Mouse (Mus musculus) left cerebral cortex, adult 2 months (tissue): ENCODE measurements around the gene Atg2b. TPM values are rescaled to one million over a fixed set of nuclear protein-coding genes. Genes with fewer than 3 reads are reported as not detected.

ENCODE experiments used
- DNase-seq, 2 experiments: peaks; one replicate each; pipeline ENCODE4 v3.0.0; 2021 to 2022; ENCODE audit warnings: low spot score in 2 of 2, mixed read lengths in 1 of 2; ENCODE audit errors: extremely low spot score in 1 of 2
- H3K27ac ChIP-seq: fragments of 200-600 bp; 2 replicates; pipeline ENCODE4 v1.8.1; 2022
- H3K4me3 ChIP-seq: fragments of 200-600 bp; 2 replicates; pipeline ENCODE4 v1.8.1; 2022
- CTCF ChIP-seq: fragments of 200-600 bp; IDR thresholded peaks from 2 replicates; pipeline ENCODE4 v1.8.1; 2022; ENCODE audit warnings: antibody characterized with exemption, mild to moderate bottlenecking, moderate library complexity
- intact Hi-C: fragments of 180-260 bp; cut with DNase I; formaldehyde crosslinking; loops from one replicate; pipeline ENCODE4 v1.15.1; 2025
- total RNA-seq, 2 experiments: library from RNA; stranded (reverse); gene quantifications; 2 replicates each; pipeline ENCODE4 v1.2.3; 2021

Atg2b gene
- total RNA-seq, 2 experiments from 2014 or later, result 50.1 to 50.3 TPM

DNA sequence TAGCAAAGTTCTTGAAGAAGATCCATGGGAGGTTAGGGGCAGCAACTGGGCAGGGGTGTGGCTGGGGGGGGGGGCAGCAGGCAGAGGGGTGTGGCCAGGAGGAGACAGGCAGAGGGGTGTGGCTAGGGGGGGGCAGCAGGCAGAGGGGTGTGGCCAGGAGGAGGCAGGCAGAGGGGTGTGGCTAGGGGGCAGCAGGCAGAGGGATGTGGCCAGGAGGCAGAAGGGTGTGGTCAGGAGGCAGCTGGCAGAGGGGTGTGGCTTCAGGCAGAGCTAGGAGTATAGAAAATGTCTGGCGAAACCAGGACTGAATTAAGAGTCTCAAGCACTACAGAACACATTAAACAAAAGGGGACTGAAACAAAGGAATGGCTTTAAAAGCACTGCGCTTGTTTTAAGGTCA, 101.5 kb downstream of the Atg2b start:
- no peak overlapping the region for H3K4me3 ChIP-seq
- no peak for TF ChIP-seq CTCF
- no peak for DNase-seq
- intact Hi-C loops, result loop anchor here (10.0 kb wide), 1 partner anchor 529 kb away; no protein-coding TSS in a partner anchor
- H3K27ac ChIP-seq, result no peak overlapping the region

DNA sequence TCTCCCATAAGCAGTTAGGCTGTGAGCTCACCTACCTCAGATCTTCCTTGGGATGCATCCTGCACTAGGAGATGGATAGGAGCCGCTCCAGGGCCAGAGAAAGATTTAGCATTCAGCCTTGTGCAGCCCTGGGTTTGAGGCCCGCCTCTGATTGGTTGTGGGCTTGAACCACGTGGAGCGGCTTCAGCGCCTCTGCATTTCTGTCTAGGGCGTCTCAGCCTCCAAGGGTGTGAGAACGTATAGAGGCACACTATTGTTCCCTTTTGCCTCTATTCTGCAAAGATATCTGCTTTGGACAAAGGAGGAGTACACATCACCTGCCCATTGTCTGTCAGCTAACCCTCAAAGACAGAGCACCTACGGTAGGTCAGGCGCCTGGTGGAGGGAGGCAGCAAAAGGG, 102.5 kb downstream of the Atg2b start:
- Histone ChIP-seq H3K4me3 (no peak overlapping the region), H3K27ac (no peak overlapping the region)
- DNase-seq, result no peak
- intact Hi-C loops, result loop anchor here (10.0 kb wide), 1 partner anchor 528 kb away; no protein-coding TSS in a partner anchor
- TF ChIP-seq CTCF, result no peak

DNA sequence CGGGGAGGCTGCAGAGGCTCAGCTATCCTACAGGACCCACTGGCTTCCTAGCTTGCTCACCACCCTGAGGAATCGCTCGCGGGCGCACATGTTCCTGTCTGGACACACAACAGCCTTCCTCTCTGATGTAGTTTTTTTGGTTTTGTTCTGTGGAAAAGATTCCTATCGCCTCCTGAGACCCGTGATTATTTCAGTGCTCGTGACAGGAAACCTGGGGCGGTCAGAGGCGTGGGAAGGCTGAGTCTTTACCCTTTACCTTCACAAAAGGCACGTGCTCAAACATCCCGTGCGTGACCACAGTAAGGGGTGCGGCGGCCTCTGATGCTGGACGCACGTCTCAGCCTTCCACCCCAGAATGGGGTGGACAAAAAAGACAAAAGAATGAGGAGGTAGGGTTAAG, 104.5 kb downstream of the Atg2b start:
- intact Hi-C loops, result loop anchor here (10.0 kb wide), 1 partner anchor 526 kb away; no protein-coding TSS in a partner anchor
- TF ChIP-seq CTCF, result no peak
- H3K4me3 ChIP-seq, result no peak overlapping the region
- no peak overlapping the region for H3K27ac ChIP-seq
- DNase-seq, result no peak

DNA sequence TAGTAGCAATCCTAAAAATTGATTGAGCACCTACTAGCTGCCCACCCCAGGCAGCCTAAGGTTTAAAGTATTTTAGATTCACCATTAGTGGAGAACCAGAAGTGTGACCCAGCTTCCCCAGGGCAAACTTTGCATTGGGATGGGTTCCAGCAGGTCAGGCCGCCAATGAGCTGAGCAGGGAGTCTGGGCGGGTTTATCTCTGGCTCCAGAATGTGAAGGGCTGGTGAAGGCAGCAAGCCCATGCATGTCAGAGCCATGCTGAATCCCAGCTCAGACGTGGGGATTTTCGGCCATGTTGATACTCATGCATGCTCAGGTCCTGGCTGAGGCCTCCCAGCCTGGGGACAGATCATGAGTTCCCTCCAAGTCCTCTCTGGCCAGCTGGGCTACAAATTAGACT, 110.7 kb downstream of the Atg2b start:
- no peak for TF ChIP-seq CTCF
- Histone ChIP-seq H3K27ac (no peak overlapping the region), H3K4me3 (no peak overlapping the region)
- intact Hi-C loops, result no loop called here
- no peak for DNase-seq

DNA sequence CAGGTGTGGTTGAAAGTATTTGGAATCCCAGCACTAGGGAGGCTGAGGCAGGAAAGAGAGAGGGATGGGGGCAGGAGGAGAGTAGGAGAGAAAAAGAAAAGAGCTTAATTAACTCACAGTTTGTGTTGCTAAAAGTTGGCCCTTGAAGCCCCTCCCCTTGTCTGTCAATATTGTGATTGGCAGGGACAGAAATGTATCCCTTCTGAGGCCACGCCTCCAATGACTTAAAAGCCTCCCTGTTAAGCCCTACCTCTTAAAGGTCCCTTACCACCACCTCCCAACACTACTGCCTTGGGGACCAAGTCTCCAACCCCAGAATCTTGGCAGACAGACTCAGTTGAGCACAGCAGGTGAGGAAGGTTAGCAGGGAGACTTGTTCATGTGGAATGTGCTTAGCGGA, 112.4 kb downstream of the Atg2b start:
- no peak for DNase-seq
- Histone ChIP-seq H3K4me3 (no peak overlapping the region), H3K27ac (no peak overlapping the region)
- intact Hi-C loops, result no loop called here
- no peak for TF ChIP-seq CTCF

DNA sequence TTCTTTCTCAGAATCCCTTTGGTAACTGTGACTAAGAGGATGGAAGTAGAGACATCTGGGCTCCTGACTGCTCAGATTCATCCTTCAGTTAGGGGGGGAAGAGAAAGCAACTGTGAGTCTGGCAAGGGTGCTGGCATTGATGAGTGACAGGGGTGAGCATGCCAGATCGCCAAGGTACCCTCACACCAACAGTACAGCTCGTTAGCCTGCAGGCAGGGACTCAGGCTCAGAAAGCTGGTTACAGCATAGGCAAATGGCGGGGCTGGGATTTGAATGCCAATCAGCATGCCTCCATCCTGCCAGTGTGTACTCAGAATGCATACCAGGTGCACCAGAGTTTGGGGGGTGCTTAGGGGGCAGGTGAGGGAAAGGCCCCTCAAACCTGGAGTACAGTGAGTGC, 113.1 kb downstream of the Atg2b start:
- no peak for DNase-seq
- intact Hi-C loops, result no loop called here
- no peak for TF ChIP-seq CTCF
- no peak overlapping the region for H3K27ac ChIP-seq
- H3K4me3 ChIP-seq, result no peak overlapping the region

Other genes with a start within 250 kb of the Atg2b start
- 10 to 100 TPM; 81.5 to 88.0 TPM for gene D430019H16Rik, start 231.4 kb downstream of the Atg2b start, total RNA-seq
- under 1 TPM; 0.40 to 0.45 TPM for gene Bdkrb2, start 122.0 kb downstream of the Atg2b start, total RNA-seq
- not detected for gene Bdkrb1, start 82.1 kb downstream of the Atg2b start, total RNA-seq
- gene Gskip, start 382 bp downstream of the Atg2b start, total RNA-seq, result 10 to 100 TPM; 26.0 to 26.2 TPM
- under 1 TPM; 0.25 to 0.68 TPM for gene Ak7, start 20.8 kb upstream of the Atg2b start, total RNA-seq
- 100 to 1,000 TPM; 142 to 162 TPM for gene Papola, start 99.5 kb upstream of the Atg2b start, total RNA-seq